Comparison of ENCODE assay signal across 14 mouse cellular contexts in genomic region chr7:141042539-141042938, GRCm38 (mm10). TPM values are rescaled to one million over a fixed set of nuclear protein-coding genes. Genes with fewer than 3 reads are reported as not detected.
DNase-seq lines count a peak whose midpoint lies in the region; ATAC-seq and TF ChIP-seq lines count a peak whose summit lies in the region.
"Had no signal": no experiment of that assay in that cellular context is flagged by ENCODE, and none has a peak within 500 bp of the region (broad histone marks: within the 10 kb centered on the region; RNA-seq: fewer than 3 reads in every experiment).

No protein-coding gene starts in this region.

- DNase-seq in gastrocnemius, adult 2 months: no peak
- no peak for DNase-seq in gastrocnemius, postnatal 10 days
- DNase-seq in adrenal gland, adult (ENCODE audit: inconsistent age in 2 of 2, low spot score in 1 of 2): no peak
- DNase-seq in adrenal gland, postnatal 25 days: no peak
- no peak for DNase-seq in ovary, postnatal 36 days (ENCODE audit: low spot score)
- DNase-seq: adrenal gland, adult 2 months; cerebellum, adult 11-12 months; kidney, postnatal 14 days had no signal

- H3K4me3 ChIP-seq in gastrocnemius, adult 2 months: no peak overlapping the region
- no peak overlapping the region for H3K4me3 ChIP-seq in limb, embryonic 12.5 days (replicated peaks)
- H3K4me3 ChIP-seq: hindbrain, embryonic 15.5 days; left cerebral cortex, adult 2 months had no signal

- H3K4me1 ChIP-seq in limb, embryonic 12.5 days (replicated peaks): peaks cover 38% of the 10 kb centered on the region

- WGBS in limb, embryonic 12.5 days: 23% methylated on average over 4 of the region's 4 CpGs

- H3K27me3 ChIP-seq in limb, embryonic 12.5 days: no peaks in the 10 kb centered on the region
- H3K27me3 ChIP-seq: hindbrain, embryonic 15.5 days had no signal

- ATAC-seq in common myeloid progenitor, adult 5-6 weeks (replicated peaks; ENCODE audit: low read depth, poor library complexity, severe bottlenecking): peak; percentile 6; the same call in 1 of the 2 replicates
- ATAC-seq in limb, embryonic 12.5 days (ENCODE audit: insufficient number of reproducible peaks, insufficient read depth, low FRiP score, low TSS enrichment, low read depth): no peak
- peak; percentile 63 for ATAC-seq in megakaryocyte-erythroid progenitor cell, adult 5-6 weeks (replicated peaks; ENCODE audit: low FRiP score, low TSS enrichment, poor library complexity, severe bottlenecking)

- H3K27ac ChIP-seq in gastrocnemius, adult 2 months: peak overlapping the region; percentile 85; the same call in 1 of the 2 replicates
- H3K27ac ChIP-seq in limb, embryonic 12.5 days: peak overlapping the region; percentile 73
- H3K27ac ChIP-seq: left cerebral cortex, adult 2 months had no signal

- no peaks in the 10 kb centered on the region for H3K36me3 ChIP-seq in limb, embryonic 12.5 days
- H3K36me3 ChIP-seq: hindbrain, embryonic 15.5 days had no signal

- 0 out of 2 replicates have a peak, but pooled peaks cover 3% of the 10 kb centered on the region for H3K9me3 ChIP-seq in limb, embryonic 12.5 days
- H3K9me3 ChIP-seq: hindbrain, embryonic 15.5 days had no signal

- no peak for TF ChIP-seq CTCF in gastrocnemius, adult 2 months (IDR thresholded peaks at IDR 0.05)

- H3K9ac ChIP-seq in limb, embryonic 12.5 days (replicated peaks): no peak overlapping the region
- H3K9ac ChIP-seq: hindbrain, embryonic 15.5 days had no signal

- intact Hi-C loops in gastrocnemius, adult 2 months (cut with DNase I): no loop called here

- no peak overlapping the region for H3K4me2 ChIP-seq in limb, embryonic 12.5 days
- H3K4me2 ChIP-seq: hindbrain, embryonic 15.5 days had no signal

RNA-seq across cellular contexts. Expression of gene Gm17387, which starts 13.6 kb away (rescaled TPM):
- total RNA-seq in gastrocnemius, adult 2 months (2021): not detected
- not detected for total RNA-seq in gastrocnemius, postnatal 10 days (2021)
- total RNA-seq in common myeloid progenitor, adult 5-6 weeks (2017): not detected in 2 replicates
- polyA plus RNA-seq in limb, embryonic 12.5 days (2016; fragmentation: Nextera tagmentation; extraction: Ambion mirVana): not detected in 2 replicates
- not detected in 2 replicates for total RNA-seq in megakaryocyte-erythroid progenitor cell, adult 5-6 weeks (2014; fragmentation: Nextera tagmentation)
- total RNA-seq in megakaryocyte-erythroid progenitor cell, adult 5-6 weeks (2017): not detected in 2 replicates
- not detected in 2 replicates for total RNA-seq in adrenal gland, postnatal 25 days (2021)
- total RNA-seq: adrenal gland, adult 2 months; left cerebral cortex, adult 2 months had no signal
- polyA plus RNA-seq: adrenal gland, adult 2 months; heart, embryonic 14.5 days; hindbrain, embryonic 15.5 days had no signal

RNA-seq across cellular contexts. Expression of gene B4galnt4, which starts 18.4 kb away (rescaled TPM):
- total RNA-seq in gastrocnemius, adult 2 months (2021): under 1 TPM; 0.17 to 0.18 TPM
- total RNA-seq in gastrocnemius, postnatal 10 days (2021): under 1 TPM; 0.11 to 0.38 TPM
- 0.19 and 0.82 TPM in 2 replicates for total RNA-seq in common myeloid progenitor, adult 5-6 weeks (2017)
- polyA plus RNA-seq in limb, embryonic 12.5 days (2016; fragmentation: Nextera tagmentation; extraction: Ambion mirVana): 37.3 and 40.1 TPM in 2 replicates
- 0.20 and 0.70 TPM in 2 replicates for total RNA-seq in megakaryocyte-erythroid progenitor cell, adult 5-6 weeks (2014; fragmentation: Nextera tagmentation)
- total RNA-seq in megakaryocyte-erythroid progenitor cell, adult 5-6 weeks (2017): not detected in 2 replicates
- total RNA-seq in adrenal gland, postnatal 25 days (2021): 2.5 and 3.6 TPM in 2 replicates

RNA-seq across cellular contexts. Expression of gene Ifitm6, which starts 24.8 kb away (rescaled TPM):
- not detected for total RNA-seq in gastrocnemius, adult 2 months (2021)
- total RNA-seq in gastrocnemius, postnatal 10 days (2021): under 1 TPM; 0.49 to 0.84 TPM
- 8.2 TPM in 1 of 2 replicates, not detected in the other for total RNA-seq in common myeloid progenitor, adult 5-6 weeks (2017)
- polyA plus RNA-seq in limb, embryonic 12.5 days (2016; fragmentation: Nextera tagmentation; extraction: Ambion mirVana): not detected in 2 replicates
- not detected in 2 replicates for total RNA-seq in megakaryocyte-erythroid progenitor cell, adult 5-6 weeks (2014; fragmentation: Nextera tagmentation)
- total RNA-seq in megakaryocyte-erythroid progenitor cell, adult 5-6 weeks (2017): 25.3 TPM in 1 of 2 replicates, not detected in the other
- total RNA-seq in adrenal gland, postnatal 25 days (2021): not detected in 2 replicates

RNA-seq across cellular contexts. Expression of gene Ifitm3, which starts 32.0 kb away (rescaled TPM):
- 10 to 100 TPM; 30.8 to 49.0 TPM for total RNA-seq in gastrocnemius, adult 2 months (2021)
- total RNA-seq in gastrocnemius, postnatal 10 days (2021): 10 to 100 TPM; 54.7 to 70.0 TPM
- total RNA-seq in common myeloid progenitor, adult 5-6 weeks (2017): 143 and 146 TPM in 2 replicates
- polyA plus RNA-seq in limb, embryonic 12.5 days (2016; fragmentation: Nextera tagmentation; extraction: Ambion mirVana): 56.5 and 68.6 TPM in 2 replicates
- 53.9 and 67.3 TPM in 2 replicates for total RNA-seq in megakaryocyte-erythroid progenitor cell, adult 5-6 weeks (2014; fragmentation: Nextera tagmentation)
- total RNA-seq in megakaryocyte-erythroid progenitor cell, adult 5-6 weeks (2017): 54.1 and 55.3 TPM in 2 replicates
- 103 and 109 TPM in 2 replicates for total RNA-seq in adrenal gland, postnatal 25 days (2021)

RNA-seq across cellular contexts. Expression of gene Pkp3, which starts 35.5 kb away (rescaled TPM):
- total RNA-seq in gastrocnemius, adult 2 months (2021): not detected
- total RNA-seq in gastrocnemius, postnatal 10 days (2021): not detected
- 0.19 and 3.4 TPM in 2 replicates for total RNA-seq in common myeloid progenitor, adult 5-6 weeks (2017)
- 14.6 and 14.9 TPM in 2 replicates for polyA plus RNA-seq in limb, embryonic 12.5 days (2016; fragmentation: Nextera tagmentation; extraction: Ambion mirVana)
- total RNA-seq in megakaryocyte-erythroid progenitor cell, adult 5-6 weeks (2014; fragmentation: Nextera tagmentation): 0.17 and 11.2 TPM in 2 replicates
- 2.8 TPM in 1 of 2 replicates, not detected in the other for total RNA-seq in megakaryocyte-erythroid progenitor cell, adult 5-6 weeks (2017)
- total RNA-seq in adrenal gland, postnatal 25 days (2021): 0.86 and 1.2 TPM in 2 replicates
- total RNA-seq: left cerebral cortex, adult 2 months had no signal
